Mouse (Mus musculus): Measurements from ENCODE around the gene Lpar1. TPM values are rescaled to one million over a fixed set of nuclear protein-coding genes. Genes with fewer than 3 reads are reported as not detected.

Gene Lpar1
- polyA plus RNA-seq, 1 experiment from 2014 or later = 37.9 TPM

DNA sequence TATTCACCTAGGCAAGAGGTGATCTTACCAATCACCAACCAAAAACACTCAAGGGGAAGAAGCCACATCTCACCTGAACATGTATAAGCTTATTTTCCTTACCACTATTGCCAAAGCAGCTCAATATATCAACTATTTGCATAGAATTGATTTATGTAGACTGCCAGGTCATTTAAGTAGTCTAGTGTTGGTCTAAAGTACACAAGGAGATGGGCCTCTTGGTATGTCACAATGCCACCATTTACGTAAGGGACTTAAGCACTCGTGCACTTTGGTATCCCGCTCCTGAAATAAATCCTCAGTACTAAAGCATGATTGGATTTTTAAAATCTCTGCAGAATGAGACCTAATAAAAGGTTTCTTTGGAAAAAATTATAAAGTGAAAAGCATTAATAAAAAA is 12.9 kb downstream of the Lpar1 start:
- ATAC-seq (ENCODE audit: low FRiP score, low read depth) = no peak
- no peak overlapping the region for H3K27ac ChIP-seq
- H3K9me3 ChIP-seq = 0 out of 2 replicates have a peak, but pooled peaks cover 5% of the 10 kb centered on the region
- H3K4me2 ChIP-seq (replicated peaks) = no peak overlapping the region
- no peaks in the 10 kb centered on the region for H3K27me3 ChIP-seq (replicated peaks)
- no peak overlapping the region for H3K4me3 ChIP-seq
- WGBS = 92% methylated on average over 3 of the region's 3 CpGs
- H3K4me1 ChIP-seq = no peaks in the 10 kb centered on the region
- H3K9ac ChIP-seq = no peak overlapping the region
- H3K36me3 ChIP-seq = peaks cover 2% of the 10 kb centered on the region; the same call in 1 of the 2 replicates

DNA sequence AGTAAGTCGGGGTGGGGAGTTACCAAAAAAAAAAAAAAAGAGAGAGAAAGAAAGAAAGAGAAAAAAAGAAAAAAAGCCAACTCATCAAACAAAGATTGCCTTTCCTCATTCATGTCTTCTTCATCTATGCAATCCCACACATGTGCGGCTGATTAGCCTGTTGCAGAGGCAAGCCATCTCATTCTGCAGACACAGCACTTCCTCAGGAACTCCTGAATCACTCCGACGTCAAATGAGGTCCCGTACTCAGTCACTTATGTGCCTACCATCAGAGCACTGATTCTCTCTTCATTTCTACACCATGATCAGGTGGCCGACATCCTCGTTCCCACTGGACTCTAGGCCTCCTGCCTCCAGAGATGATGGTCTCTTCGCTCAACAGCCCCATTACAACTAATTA is 13.3 kb downstream of the Lpar1 start:
- Histone ChIP-seq H3K27me3 (replicated peaks) (no peaks in the 10 kb centered on the region), H3K27ac (no peak overlapping the region), H3K9ac (no peak overlapping the region), H3K4me3 (no peak overlapping the region), H3K4me2 (replicated peaks) (no peak overlapping the region), H3K4me1 (no peaks in the 10 kb centered on the region), H3K36me3 (peaks cover 2% of the 10 kb centered on the region; the same call in 1 of the 2 replicates), H3K9me3 (0 out of 2 replicates have a peak, but pooled peaks cover 5% of the 10 kb centered on the region)
- ATAC-seq (ENCODE audit: low FRiP score, low read depth) = no peak
- 85% methylated on average over 8 of the region's 8 CpGs for WGBS

DNA sequence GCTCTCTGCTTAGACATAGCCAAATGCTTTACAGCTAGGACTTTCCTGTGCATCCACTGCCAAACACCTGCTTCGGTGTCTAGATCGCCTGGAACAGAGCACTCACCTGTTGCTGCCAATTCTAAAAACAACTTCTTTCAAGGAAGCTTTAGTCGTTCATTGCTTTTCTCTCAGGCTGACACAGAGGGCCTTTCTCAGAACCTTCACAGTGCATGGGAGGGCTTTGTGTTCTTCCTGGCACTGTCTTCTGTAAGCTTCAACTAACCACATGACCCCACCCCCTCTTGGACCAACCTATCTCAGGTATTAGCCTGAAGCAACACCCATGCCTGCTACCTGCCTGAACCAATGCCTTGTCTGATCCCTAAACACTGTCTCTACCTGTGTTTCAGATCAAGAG is 15.0 kb downstream of the Lpar1 start:
- 0 out of 2 replicates have a peak, but pooled peaks cover 5% of the 10 kb centered on the region for H3K9me3 ChIP-seq
- H3K9ac ChIP-seq = no peak overlapping the region
- ATAC-seq (ENCODE audit: low FRiP score, low read depth) = no peak
- no peak overlapping the region for H3K4me2 ChIP-seq (replicated peaks)
- H3K27me3 ChIP-seq (replicated peaks) = no peaks in the 10 kb centered on the region
- H3K27ac ChIP-seq = no peak overlapping the region
- 92% methylated on average over 3 of the region's 3 CpGs for WGBS
- H3K4me1 ChIP-seq = peaks cover 8% of the 10 kb centered on the region
- peaks cover 2% of the 10 kb centered on the region; the same call in 1 of the 2 replicates for H3K36me3 ChIP-seq
- no peak overlapping the region for H3K4me3 ChIP-seq

DNA sequence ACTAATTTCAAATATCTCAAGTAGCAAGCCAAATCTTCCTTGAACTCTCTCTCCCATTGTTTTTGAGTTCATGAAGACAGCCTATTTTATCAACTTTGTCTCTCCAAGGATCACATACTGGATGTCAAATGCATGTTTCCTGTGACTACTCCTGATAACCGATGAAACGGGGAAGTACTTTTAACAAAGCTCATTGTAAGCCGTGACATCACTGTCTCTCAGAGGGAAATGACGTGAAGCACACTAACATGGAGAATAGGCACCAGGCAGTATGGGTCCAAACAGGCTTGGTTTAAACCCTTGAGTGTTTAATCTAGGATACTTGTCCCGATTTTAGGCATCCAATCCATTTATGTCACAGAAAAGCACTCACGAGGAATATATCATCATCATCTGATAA is 17.9 kb downstream of the Lpar1 start:
- Histone ChIP-seq H3K27ac (no peak overlapping the region), H3K9ac (no peak overlapping the region), H3K27me3 (replicated peaks) (no peaks in the 10 kb centered on the region), H3K4me2 (replicated peaks) (no peak overlapping the region), H3K4me3 (no peak overlapping the region), H3K36me3 (peaks cover 2% of the 10 kb centered on the region; the same call in 1 of the 2 replicates), H3K4me1 (peaks cover 8% of the 10 kb centered on the region), H3K9me3 (0 out of 2 replicates have a peak, but pooled peaks cover 5% of the 10 kb centered on the region)
- WGBS = 89% methylated on average over 6 of the region's 6 CpGs
- ATAC-seq (ENCODE audit: low FRiP score, low read depth) = no peak

DNA sequence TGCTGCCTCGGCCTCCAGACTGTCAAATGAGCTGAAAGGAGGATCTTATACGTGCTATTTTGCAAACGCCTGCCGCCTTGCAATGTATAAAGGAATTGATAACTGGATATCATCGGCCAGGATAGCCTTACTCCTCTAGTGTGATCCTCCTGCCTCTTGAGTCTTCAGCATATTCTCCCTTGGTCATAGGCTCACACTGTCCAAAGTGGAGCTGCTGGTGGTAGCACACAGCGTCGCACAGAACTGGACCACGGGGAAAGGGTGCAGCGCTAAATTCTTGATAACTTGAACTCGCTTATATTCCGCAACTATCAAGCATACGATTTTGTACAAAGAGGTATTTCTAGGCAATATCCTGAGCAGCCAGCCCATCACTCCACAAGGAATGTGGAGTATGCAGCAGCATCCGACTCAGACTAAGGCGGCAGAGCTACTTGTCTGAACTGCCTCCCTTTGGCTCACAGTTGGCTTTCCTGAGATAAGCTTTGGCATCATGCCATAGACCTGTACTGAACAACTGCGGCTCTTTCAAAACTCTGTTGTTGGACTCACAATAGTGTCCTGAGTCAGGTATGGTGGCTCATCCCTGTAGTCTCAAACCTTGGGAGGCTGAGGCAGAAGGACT is 18.9 kb downstream of the Lpar1 start:
- WGBS = 82% methylated on average over 15 of the region's 15 CpGs
- H3K4me1 ChIP-seq = peaks cover 8% of the 10 kb centered on the region
- H3K4me2 ChIP-seq (replicated peaks) = no peak overlapping the region
- no peak for ATAC-seq (ENCODE audit: low FRiP score, low read depth)
- 0 out of 2 replicates have a peak, but pooled peaks cover 5% of the 10 kb centered on the region for H3K9me3 ChIP-seq
- H3K27ac ChIP-seq = no peak overlapping the region
- H3K9ac ChIP-seq = no peak overlapping the region
- no peaks in the 10 kb centered on the region for H3K27me3 ChIP-seq (replicated peaks)
- peaks cover 2% of the 10 kb centered on the region; the same call in 1 of the 2 replicates for H3K36me3 ChIP-seq
- no peak overlapping the region for H3K4me3 ChIP-seq

DNA sequence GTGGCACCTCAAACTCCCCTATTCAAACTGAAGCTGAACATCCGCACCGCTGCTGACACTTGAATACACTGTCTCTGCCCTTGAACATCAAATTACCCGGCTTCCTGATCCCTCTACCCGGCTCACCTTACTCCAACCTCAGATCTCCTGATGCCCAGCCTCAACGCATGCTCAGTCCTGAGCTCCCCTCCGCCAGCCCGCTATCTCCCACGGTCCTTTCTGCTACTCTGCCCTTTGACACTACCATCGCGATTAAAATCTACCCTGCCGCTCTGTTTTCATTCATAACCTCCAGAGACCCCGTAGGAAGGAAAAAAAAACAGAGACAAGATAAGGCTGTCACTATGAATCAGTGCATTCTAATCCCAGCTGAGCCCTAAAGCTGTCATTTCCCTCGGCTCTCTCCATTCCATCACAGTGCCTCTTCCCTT is 19.5 kb downstream of the Lpar1 start:
- peak overlapping the region; percentile 35 for H3K4me2 ChIP-seq (replicated peaks)
- H3K9ac ChIP-seq = no peak overlapping the region
- 28% methylated on average over 13 of the region's 13 CpGs for WGBS
- H3K9me3 ChIP-seq = 0 out of 2 replicates have a peak, but pooled peaks cover 5% of the 10 kb centered on the region
- no peak overlapping the region for H3K4me3 ChIP-seq
- H3K27me3 ChIP-seq (replicated peaks) = no peaks in the 10 kb centered on the region
- peaks cover 8% of the 10 kb centered on the region for H3K4me1 ChIP-seq
- ATAC-seq (ENCODE audit: low FRiP score, low read depth) = peak; percentile 48
- H3K27ac ChIP-seq = no peak overlapping the region
- peaks cover 2% of the 10 kb centered on the region; the same call in 1 of the 2 replicates for H3K36me3 ChIP-seq

DNA sequence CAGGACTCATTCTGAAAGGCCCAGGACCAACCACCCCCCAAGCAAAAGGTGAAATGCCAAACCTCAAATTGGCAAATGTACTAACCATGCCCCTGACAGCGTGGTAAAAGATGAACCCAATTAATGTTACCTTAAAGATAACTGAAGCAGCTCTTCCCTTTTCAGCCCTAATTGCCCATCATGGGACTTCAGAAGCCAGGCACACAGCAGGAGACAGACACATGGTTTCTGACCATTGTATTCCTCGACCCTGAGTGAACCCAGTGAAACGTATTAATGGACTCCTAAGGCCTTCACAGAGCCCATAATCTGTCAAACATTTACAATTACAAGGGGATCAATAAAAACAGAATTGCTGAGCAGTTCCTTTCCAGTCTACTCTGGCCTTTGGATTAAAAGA is 20.2 kb downstream of the Lpar1 start:
- 0 out of 2 replicates have a peak, but pooled peaks cover 5% of the 10 kb centered on the region for H3K9me3 ChIP-seq
- H3K27ac ChIP-seq = no peak overlapping the region
- H3K36me3 ChIP-seq = peaks cover 2% of the 10 kb centered on the region; the same call in 1 of the 2 replicates
- no peak overlapping the region for H3K4me2 ChIP-seq (replicated peaks)
- whole genome bisulfite sequencing = 8% methylated on average over 3 of the region's 3 CpGs
- H3K4me3 ChIP-seq = no peak overlapping the region
- ATAC-seq (ENCODE audit: low FRiP score, low read depth) = no peak
- H3K4me1 ChIP-seq = peaks cover 8% of the 10 kb centered on the region
- H3K9ac ChIP-seq = no peak overlapping the region
- no peaks in the 10 kb centered on the region for H3K27me3 ChIP-seq (replicated peaks)

DNA sequence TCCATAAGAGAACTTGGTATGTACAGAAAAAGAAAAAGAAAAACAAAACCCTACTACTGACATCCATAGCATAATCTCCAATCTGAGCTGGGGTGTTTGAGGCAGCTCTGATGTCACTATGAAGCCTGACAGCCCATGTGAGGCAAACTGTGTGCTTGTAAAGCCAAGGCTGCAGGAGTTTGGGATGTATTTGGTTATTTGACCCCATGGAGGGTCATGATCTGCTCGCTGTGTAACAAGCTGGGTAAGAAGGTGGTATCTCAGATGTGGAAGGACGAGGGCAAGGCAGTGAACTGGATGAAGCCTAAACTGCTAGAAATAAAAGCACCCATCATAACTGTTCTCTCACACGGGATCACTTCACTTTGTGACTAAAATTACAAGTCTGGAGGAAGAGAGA is 21.4 kb downstream of the Lpar1 start:
- Histone ChIP-seq H3K9me3 (0 out of 2 replicates have a peak, but pooled peaks cover 3% of the 10 kb centered on the region), H3K4me2 (replicated peaks) (no peak overlapping the region), H3K4me1 (peaks cover 8% of the 10 kb centered on the region), H3K27me3 (replicated peaks) (no peaks in the 10 kb centered on the region), H3K27ac (no peak overlapping the region), H3K36me3 (peaks cover 1% of the 10 kb centered on the region; the same call in 1 of the 2 replicates), H3K9ac (no peak overlapping the region), H3K4me3 (no peak overlapping the region)
- no peak for ATAC-seq (ENCODE audit: low FRiP score, low read depth)
- 69% methylated on average over 3 of the region's 3 CpGs for WGBS

DNA sequence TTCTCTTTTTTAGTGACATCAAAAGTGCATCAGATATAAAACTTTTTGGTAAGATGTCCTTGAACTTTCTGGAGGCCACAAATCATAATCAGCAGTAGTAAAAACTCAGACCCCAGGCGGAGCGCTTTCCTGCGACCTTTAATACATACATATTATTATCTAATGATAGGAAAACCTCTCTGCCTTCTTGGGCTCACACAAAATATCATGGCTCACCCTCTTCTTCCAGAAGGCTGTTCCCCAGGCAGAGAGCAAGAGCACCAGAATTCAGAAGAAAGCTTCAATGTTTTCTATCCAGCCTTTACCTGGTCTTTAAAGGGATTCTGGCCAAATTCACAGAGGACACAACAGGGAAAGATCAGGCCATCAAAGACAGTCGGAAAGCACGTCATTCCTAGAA is 23.0 kb downstream of the Lpar1 start:
- Histone ChIP-seq H3K4me1 (peaks cover 8% of the 10 kb centered on the region), H3K27ac (no peak overlapping the region), H3K36me3 (no peaks in the 10 kb centered on the region), H3K27me3 (replicated peaks) (no peaks in the 10 kb centered on the region), H3K4me3 (no peak overlapping the region), H3K9me3 (no peaks in the 10 kb centered on the region), H3K4me2 (replicated peaks) (no peak overlapping the region), H3K9ac (no peak overlapping the region)
- ATAC-seq (ENCODE audit: low FRiP score, low read depth) = no peak
- 84% methylated on average over 5 of the region's 5 CpGs for WGBS

DNA sequence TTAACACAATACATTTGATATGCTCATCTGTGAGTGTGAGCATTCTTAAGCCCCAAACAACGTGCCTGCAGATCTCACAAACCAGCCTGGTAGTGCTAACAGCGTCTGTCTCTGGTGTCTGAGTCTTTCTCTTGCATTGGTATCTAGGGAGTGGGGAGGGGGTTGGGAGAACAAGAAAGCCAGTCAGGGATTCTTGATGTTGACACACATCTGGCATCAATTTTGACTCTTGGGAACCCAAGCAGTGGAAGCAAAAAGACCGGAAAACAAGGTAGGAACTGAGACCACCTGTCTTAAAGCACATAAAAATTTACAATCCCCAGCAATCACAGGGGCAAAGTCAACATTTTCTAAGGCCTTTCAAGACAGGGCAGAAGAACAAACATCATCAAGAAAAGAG is 23.4 kb downstream of the Lpar1 start:
- 39% methylated on average over 3 of the region's 3 CpGs for WGBS
- no peak overlapping the region for H3K4me2 ChIP-seq (replicated peaks)
- ATAC-seq (ENCODE audit: low FRiP score, low read depth) = no peak
- no peaks in the 10 kb centered on the region for H3K9me3 ChIP-seq
- no peaks in the 10 kb centered on the region for H3K27me3 ChIP-seq (replicated peaks)
- no peaks in the 10 kb centered on the region for H3K36me3 ChIP-seq
- no peak overlapping the region for H3K9ac ChIP-seq
- H3K4me3 ChIP-seq = no peak overlapping the region
- peaks cover 8% of the 10 kb centered on the region for H3K4me1 ChIP-seq
- H3K27ac ChIP-seq = no peak overlapping the region

DNA sequence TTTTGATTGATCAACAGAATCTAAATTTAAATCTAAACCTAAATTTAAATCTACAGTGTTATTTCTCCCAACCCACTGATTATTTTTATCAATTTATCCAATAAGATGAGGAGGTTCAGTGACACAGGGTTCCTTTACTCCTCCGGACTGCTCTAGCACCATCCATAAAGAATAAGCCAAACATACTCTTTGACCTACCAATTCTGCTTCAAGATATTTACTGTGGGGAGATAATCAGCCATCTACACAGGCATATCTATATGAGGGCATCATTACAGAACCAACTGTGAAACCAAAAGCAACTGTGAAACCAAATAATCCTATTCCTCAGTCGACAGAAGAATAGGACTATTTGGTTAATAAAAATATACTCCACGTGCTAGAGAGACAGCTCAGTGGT is 25.8 kb downstream of the Lpar1 start:
- H3K27me3 ChIP-seq (replicated peaks) = no peaks in the 10 kb centered on the region
- no peaks in the 10 kb centered on the region for H3K9me3 ChIP-seq
- H3K4me1 ChIP-seq = no peaks in the 10 kb centered on the region
- no peak overlapping the region for H3K4me2 ChIP-seq (replicated peaks)
- no peaks in the 10 kb centered on the region for H3K36me3 ChIP-seq
- no peak overlapping the region for H3K27ac ChIP-seq
- ATAC-seq (ENCODE audit: low FRiP score, low read depth) = no peak
- no peak overlapping the region for H3K9ac ChIP-seq
- H3K4me3 ChIP-seq = no peak overlapping the region
- WGBS = 95% methylated on average over 3 of the region's 3 CpGs

DNA sequence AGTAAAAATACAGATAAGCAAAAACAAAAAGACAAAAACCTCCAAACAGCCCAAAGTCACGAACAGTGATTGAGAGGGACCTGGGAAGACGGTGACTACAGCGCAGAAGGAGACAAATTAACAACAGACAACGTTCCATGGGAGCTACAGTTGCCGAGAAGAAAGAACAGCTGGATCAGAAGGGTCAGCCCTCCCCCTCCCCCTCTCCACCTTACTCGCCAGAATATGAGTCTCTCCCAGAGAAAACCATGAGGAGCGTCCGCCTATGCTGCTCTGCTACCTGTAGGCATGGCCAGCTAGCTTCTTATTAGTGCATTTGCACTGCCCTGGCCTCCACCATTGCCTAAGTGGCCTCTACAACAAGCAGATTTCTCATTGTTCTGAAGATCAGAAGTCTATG is 32.6 kb downstream of the Lpar1 start:
- Histone ChIP-seq H3K27me3 (replicated peaks) (no peaks in the 10 kb centered on the region), H3K4me2 (replicated peaks) (no peak overlapping the region), H3K4me3 (no peak overlapping the region), H3K36me3 (no peaks in the 10 kb centered on the region), H3K4me1 (no peaks in the 10 kb centered on the region), H3K27ac (no peak overlapping the region), H3K9ac (no peak overlapping the region), H3K9me3 (no peaks in the 10 kb centered on the region)
- 79% methylated on average over 8 of the region's 8 CpGs for WGBS
- no peak for ATAC-seq (ENCODE audit: low FRiP score, low read depth)

DNA sequence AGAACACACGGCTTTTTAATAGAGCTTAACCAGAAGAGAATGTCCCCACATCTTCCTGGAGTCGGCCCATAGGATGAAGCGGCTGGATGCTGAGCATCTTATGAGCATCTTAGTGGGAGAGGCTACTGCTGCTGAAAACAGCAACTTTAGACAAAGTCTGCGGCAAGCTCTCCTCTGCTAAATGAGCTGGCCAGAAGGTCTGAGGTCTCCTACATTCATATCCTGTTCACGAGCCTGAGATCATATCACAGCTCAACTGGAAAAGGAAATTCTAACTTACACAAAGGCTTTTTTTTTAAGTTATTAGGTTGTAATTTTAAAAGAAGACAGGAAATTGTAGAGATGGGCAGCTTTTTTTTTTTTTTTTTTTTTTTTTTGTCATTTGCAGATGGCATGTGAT is 33.2 kb downstream of the Lpar1 start:
- Histone ChIP-seq H3K9ac (no peak overlapping the region), H3K36me3 (no peaks in the 10 kb centered on the region), H3K4me1 (no peaks in the 10 kb centered on the region), H3K9me3 (no peaks in the 10 kb centered on the region), H3K27me3 (replicated peaks) (no peaks in the 10 kb centered on the region), H3K4me3 (no peak overlapping the region), H3K27ac (no peak overlapping the region), H3K4me2 (replicated peaks) (no peak overlapping the region)
- 85% methylated on average over 5 of the region's 5 CpGs for WGBS
- ATAC-seq (ENCODE audit: low FRiP score, low read depth) = no peak

Data from neural tube, embryonic 12.5 days (tissue).